Mouse (Mus musculus): ENCODE results near the gene Ecm1. TPM values are rescaled to one million over a fixed set of nuclear protein-coding genes. Genes with fewer than 3 reads are reported as not detected.

Gene Ecm1
- 10 to 100 TPM; 46.0 to 59.8 TPM for total RNA-seq (2021)
- long read RNA-seq, experiment 1, transcript Ecm1-201 (11 exons, 1,894 nt), result minor isoform, 15 of 84 reads
- long read RNA-seq, experiment 1, transcript Ecm1-202 (11 exons, 1,900 nt), result major isoform, 35 of 84 reads
- long read RNA-seq, experiment 1, partial matches to known transcripts, result 5 of 84 reads
- long read RNA-seq, experiment 1, other reads (novel, unspliced or antisense), result 29 of 84 reads
- long read RNA-seq, experiment 2, transcript Ecm1-202 (11 exons, 1,900 nt), result major isoform, 39 of 76 reads
- long read RNA-seq, experiment 2, transcript Ecm1-201 (11 exons, 1,894 nt), result minor isoform, 8 of 76 reads
- long read RNA-seq, experiment 2, partial matches to known transcripts, result 9 of 76 reads
- long read RNA-seq, experiment 2, other reads (novel, unspliced or antisense), result 20 of 76 reads

DNA sequence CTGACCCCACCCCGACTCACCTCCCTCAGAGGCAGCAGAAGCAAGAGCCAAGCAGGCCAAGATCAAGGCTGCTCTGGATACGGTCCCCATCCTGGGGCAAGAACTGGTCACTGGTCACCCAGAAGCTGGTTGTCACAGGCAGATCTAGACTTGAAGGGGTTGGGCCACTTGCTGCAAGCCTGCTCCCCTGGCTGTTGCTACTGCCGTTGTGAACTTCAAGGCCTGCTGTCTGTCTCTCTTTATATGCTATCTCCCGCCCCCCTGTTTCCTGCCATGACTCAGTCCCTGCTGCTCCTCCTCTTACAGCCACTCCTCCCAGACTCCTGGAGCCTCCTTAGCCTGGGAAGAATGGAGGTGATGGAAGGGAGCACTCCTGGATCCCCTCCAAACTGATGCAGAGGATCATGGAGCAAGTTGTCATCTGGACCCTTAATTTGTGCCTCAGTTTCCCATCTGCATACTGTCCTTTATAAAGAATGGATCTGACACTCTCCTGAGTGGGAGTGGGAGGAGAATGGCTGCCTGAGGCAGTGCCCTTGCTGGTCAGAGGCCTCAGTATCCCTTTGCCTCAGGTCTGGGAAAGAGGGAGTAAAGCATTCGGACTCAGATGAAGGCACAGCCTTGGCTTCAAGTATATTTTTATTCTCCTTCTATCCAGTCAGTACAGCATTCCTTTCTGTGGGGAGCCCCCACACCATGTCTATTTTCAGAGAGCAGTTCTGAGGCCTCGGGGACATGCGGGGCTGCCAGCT is at the start of gene Ecm1:
Gene Ecm1 (minus strand): TSS at position 217 of the 752 bp plus-strand sequence.
- peak; percentile 51 to 67 for DNase-seq
- intact Hi-C loops (cut with DNase I), result no loop called here

DNA sequence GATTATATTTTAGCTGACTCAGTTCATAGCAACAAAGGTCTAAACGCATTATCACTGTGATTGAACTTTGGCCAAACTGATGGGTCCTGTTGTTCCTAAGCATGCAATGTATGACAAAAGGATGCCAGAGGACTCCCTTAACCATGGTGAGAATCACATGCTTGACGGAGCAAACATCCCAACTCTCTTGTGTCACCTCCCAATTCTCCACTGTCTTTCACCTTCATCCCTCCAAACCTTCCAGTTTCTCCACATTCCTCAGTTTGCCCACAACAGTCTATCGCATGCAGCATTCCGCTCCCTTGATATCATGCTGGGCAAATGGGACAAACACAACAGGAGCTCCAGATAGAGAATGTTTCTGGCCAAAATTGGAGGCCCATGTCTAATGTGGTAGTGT is 46.1 kb upstream of the Ecm1 start:
- DNase-seq, result no peak
- intact Hi-C loops (cut with DNase I), result no loop called here

DNA sequence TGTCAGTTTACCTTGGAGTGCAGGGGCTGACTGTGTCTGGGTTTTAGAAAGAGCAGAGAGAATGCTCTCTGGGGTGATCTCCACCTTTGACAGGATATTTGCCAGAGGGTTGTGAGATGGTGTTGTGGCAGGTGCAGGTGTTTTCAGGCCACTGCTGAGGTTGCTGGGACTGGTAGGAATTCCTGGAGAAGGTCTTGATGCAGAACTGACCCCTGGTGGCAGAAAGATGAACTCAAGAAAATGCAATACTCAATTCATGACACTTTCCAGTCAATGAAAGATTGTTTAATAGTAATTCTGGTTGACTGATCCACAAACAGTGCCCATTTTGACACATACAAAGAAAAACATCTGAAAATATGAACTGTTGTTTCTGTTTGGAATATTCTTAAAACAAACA is 32.6 kb upstream of the Ecm1 start:
- intact Hi-C loops (cut with DNase I), result loop anchor here (1.0 to 5.0 kb wide), 4 partner anchors 70 to 255 kb away; no protein-coding TSS in a partner anchor
- DNase-seq, result peak; percentile 28 to 53

DNA sequence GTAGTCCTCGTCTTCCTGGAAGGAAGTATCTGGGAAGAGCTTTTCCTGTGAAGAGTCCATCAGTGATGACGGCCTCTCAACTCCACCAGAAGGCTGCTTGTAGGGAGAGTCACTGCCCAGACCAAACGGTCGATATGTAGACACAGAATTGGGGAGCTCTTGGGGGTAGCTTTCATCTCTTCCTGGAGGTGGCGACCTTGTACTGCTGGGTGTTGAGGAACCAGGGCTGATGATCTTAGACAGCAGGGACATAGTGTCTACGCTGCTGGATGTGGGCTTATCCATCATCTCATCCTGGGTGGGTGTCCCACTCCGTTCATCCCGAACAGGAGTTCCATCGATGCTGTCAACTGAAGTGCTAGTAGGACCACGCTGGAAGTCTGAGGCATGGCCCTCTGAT is 26.2 kb upstream of the Ecm1 start:
- intact Hi-C loops (cut with DNase I), result no loop called here
- no peak for DNase-seq

DNA sequence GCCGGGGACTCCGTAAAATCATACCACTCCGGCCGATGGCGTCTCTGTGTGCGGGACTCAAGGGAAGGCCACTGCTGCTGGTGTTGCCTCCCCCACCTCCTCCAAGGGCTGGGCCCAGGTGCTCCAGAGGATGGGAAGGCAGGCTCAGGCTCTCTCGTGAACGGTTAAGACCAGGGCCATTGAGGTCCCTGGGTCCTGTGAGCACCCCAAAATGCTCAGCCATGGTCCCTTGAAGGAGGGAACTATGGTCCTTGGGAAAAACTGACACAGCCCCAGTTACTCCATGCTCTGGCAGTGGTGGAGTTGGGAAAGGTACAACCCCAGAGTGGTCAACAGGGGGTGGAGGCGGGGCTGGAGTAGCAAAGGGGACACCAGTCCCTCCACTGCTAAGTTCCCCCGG is 24.4 kb upstream of the Ecm1 start:
- no peak for DNase-seq
- intact Hi-C loops (cut with DNase I), result loop anchor here (5.0 kb wide), 1 partner anchor 82 kb away; no protein-coding TSS in a partner anchor

DNA sequence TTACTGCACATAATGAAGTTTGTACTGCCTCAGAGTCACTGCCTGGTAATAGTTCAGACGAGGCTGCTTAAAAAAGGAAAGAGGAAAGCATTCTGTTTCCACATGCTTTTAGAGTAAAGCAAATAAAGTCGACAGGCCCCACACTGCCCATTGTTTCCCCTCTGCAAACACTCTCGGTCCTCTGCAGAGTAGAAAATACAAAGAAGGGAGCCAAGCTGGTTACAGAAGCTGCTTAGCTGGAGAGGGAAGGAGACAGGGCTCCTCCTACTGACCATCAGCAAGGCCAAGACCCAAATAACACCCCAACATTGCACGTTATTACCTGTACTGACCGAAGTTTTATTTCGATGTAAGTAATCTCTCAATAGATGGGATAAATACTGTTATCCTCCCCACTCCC is 23.6 kb upstream of the Ecm1 start:
- DNase-seq, result no peak
- intact Hi-C loops (cut with DNase I), result loop anchor here (5.0 kb wide), 1 partner anchor 81 kb away; no protein-coding TSS in a partner anchor

DNA sequence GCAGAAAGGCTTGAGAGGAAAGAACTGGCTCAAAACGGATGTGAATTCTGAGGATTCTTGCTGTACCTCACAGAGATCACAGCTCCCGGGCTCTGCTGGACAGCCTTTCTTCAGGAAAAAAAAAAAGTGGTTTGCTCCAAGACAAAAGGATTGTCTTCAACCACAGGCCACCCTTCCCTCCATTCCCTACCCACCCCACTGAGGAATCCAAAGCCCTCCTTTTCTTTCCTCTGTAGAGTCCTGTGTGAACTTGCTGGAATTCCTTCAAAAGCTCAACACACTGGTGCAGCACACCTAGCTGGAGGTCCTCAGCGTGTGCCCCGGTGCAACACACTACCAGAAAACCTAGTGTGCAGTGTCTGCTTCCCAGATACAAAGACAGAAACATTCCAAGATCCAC is 22.4 kb upstream of the Ecm1 start:
- intact Hi-C loops (cut with DNase I), result loop anchor here (5.0 kb wide), 1 partner anchor 79 kb away; no protein-coding TSS in a partner anchor
- DNase-seq, result no peak

DNA sequence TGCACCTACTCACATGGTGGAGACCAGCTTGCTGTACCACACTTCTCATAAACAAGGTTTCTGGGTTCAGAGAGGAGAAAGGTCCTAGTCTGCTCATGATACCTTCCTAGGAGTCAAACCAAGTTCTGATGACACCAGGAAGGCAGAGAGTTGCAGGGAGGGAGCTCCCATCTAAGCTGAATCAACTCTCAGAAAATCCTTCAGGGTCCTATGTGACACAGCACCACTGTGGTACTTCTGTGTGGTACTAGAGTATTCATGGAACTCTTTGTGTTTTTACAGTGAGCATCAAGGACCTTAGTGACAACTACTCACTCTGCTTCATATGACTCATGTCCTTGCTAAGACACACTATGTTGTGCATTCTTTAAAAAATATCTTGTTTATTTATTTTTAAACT is 21.3 kb upstream of the Ecm1 start:
- DNase-seq, result no peak
- intact Hi-C loops (cut with DNase I), result loop anchor here (5.0 kb wide), 1 partner anchor 78 kb away; no protein-coding TSS in a partner anchor

DNA sequence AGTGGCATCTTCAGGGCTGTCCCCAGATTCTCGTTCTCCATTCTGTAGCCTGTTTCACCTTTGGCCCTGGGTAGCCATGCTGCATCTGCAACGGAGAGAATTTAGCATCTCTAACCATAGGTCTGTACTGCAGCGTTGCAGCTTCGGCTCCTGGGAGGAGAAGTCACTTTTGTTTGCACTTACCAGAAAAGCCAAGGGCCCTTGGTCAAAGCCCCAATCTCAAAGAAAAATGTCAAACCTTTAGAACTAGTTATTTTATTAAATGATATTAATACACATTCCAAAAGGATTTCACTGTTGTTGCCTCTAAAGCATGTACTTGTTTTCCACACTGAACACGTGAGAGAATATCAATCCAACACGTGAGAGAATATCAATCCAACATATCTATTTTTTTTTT is 20.7 kb upstream of the Ecm1 start, which contains the start of gene Tars2:
Gene Tars2 (minus strand): TSS at position 101 of the 400 bp plus-strand sequence.
- intact Hi-C loops (cut with DNase I), result loop anchor here (5.0 kb wide), 1 partner anchor 78 kb away; no protein-coding TSS in a partner anchor
- DNase-seq, result no peak

DNA sequence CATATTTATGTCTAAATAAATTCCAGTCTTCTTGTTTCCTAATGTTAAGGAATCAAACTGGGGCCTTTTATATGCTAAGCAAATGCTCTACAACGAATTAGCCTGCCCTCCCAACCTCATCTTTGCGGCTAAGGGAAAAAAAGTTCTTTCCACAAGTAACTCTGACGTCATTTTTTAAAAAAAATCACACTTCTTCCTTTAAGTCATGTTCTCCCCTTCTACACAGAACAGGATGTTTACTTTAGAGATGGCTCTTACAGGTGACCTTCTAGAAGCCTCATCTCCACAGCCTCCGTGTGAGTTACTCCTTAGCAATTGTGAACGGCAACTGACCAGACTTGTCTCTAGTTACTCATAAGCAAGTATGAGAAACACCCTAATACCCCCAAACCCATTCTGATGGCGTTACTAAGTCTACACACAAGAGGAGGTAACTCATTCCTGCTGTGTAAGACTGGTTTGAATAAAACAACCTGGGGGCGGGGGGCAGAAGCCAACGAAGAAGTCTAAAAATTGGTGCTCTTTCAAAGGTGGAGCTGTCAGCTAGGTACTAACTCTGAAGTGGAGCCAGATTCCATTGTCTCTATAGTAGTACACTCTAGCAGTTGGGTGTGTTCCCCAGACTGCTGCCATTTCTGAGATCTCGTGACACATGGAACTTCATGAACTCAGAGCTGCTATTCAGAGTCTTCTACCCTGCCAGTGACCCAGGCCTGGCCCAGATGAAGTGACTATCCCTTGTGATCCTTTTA is 19.3 kb upstream of the Ecm1 start:
- no peak for DNase-seq
- intact Hi-C loops (cut with DNase I), result loop anchor here (5.0 kb wide), 1 partner anchor 126 kb away; no protein-coding TSS in a partner anchor

DNA sequence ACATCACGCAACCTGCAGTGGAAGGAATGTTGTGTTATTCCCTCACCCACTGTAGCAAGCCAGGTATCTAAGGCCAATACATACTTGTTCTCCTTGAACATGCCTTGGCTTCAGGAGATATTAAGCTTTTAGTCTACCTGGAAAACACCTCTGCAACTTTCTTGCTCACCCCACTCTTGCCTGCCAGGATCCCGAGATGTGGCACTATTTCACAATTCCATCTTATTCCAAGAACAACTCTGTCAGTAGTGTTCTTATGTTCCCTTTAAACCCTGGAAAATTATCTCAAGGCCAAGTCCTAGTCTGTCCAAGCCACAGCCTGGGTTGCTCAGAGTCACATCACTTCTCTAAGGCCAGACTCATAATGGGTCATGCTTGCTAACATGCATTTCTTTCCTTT is 17.4 kb upstream of the Ecm1 start:
- intact Hi-C loops (cut with DNase I), result loop anchor here (5.0 kb wide), 1 partner anchor 125 kb away; no protein-coding TSS in a partner anchor
- DNase-seq, result no peak

DNA sequence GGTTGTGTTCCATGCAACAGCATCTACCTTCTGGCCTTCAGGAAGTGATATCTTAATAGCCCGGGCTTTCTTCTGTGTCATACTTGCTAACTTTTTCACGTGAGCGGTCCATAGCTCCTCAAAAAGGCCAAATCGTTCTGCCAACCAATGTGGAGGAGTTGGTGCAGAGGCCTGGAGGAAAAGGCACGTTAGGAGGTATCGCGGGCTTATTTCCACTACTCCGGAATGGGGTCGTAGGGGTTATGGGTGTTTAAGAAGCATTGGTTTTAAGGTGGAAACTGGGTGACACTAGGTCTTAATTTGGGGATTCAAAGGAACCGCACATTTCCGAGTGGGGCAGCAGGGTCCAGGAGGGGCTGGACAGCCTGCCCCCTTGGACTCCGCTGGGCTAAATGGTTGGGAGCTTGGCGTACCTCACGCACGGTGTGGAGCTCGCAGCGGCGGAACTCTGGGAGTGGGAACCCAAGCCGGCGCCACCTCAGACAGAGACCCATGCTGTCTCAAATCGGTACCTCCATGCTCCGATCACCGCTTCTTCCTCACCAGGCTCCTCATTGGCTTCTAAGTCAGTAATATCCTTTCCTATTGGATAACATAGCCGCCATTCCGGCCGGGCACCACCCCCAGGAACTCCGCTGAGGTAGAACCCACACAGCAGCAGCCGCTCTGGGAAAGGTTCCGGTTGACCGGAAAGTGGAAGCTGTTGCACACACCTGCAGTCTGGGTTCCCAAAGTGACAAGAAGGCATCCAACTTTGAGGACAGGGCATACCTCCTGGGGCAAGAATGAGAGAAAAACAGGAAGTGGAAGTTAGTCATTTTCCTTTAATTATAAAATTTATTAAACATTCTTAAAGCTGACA is 15.2 kb upstream of the Ecm1 start:
- intact Hi-C loops (cut with DNase I), result loop anchor here (5.0 kb wide), 1 partner anchor 122 kb away; no protein-coding TSS in a partner anchor
- DNase-seq, result peak; percentile 90 to 93

DNA sequence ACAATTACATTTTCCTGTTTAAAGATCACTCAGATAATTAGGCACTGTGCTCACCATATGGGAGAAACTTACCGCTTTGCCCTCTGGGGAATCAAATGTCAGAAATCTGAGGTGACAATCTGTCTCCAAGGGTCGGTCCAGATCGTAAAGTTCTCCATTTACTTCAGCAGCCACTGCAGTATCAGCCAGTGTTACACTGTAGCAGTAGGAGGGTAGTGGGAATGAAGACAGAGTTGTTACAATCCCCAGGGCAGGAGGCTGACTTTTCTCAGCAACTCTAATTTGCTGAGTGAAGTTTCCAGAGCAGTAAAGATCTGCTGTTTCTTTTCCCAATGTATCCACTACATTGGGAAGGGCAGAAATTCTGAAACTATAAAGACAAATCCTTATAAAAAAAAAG is 13.6 kb upstream of the Ecm1 start:
- intact Hi-C loops (cut with DNase I), result no loop called here
- DNase-seq, result no peak

DNA sequence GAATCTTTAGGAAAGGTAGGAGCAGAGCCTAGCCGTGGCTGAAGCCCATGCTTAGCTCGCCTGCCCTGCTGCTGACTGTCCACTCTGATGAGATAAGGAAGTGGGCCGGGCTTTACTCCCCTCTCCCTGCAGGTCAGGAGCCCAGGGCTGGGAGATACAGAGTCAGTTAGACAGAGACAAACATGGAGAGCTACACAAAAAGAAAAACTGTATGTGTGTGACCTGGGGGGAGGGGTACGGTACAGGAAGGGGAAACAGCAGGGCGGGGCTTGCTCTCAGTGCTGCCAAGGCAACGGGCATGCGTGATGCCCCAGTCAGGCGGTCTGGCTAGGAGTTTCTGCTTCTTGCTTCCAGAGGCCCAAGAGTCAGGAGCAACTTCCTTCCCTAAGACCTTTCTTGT is 1.0 kb upstream of the Ecm1 start:
- peak; percentile 52 to 70 for DNase-seq
- intact Hi-C loops (cut with DNase I), result no loop called here

DNA sequence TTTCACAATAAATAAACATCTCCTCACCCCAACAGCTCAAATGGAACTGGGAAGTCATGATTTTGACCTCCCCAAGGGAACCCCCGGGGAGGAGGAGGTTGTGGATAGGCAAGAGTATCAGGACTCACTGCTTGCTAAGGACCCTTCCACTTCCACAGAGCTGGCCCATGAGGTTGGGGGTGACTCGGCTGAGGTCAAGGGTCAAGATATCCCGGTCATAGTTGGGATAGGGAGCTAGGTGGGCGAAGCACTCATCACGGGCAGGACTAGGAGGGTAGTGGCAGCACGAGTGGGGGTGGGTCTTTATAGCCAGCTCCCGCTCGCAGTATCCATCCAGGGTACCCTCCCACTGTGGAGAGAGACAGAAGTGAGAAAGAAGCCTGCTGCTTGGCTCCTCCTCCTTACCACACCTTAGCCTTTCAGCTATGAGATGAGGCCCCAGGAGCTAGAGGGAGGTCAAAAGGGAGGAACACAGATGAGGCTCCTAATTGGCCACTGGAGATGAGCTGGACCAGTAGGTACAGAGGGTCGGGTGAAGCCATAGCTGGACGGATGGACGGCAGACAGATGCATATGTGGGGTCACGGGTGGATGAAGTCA is 4.2 kb downstream of the Ecm1 start:
- intact Hi-C loops (cut with DNase I), result no loop called here
- no peak for DNase-seq

DNA sequence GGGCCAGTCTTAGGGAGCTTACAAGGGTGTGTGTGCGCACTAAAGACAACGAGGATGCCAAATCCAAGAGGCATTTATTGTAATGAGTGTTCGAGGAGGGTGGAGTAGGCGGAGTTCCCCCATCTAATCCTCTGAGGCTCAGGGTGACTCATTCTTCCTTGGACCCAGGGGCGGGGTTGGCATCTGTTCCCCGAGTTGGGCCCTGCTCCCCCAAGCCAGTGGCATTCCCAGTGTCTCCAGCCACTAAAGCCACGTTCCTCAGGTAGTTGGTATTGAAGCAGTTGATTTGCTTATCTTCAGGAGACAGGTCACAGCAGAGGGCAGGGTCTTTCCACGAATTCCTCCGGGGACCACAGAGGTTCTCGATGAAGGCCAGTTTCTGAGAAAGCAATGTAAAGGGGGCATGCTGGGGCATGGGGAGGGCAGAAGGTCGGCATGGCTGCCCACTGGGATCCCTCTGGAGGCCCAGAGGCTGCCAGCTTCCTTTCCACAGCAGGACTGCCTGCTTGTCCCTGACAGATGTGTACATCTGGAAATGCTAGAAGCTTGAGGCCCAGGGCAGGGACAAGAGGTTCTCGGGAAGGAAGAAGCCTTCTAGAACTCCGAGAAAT is 5.2 kb downstream of the Ecm1 start:
- DNase-seq, result peak in 1 of 2 experiments; percentile 30
- intact Hi-C loops (cut with DNase I), result no loop called here

DNA sequence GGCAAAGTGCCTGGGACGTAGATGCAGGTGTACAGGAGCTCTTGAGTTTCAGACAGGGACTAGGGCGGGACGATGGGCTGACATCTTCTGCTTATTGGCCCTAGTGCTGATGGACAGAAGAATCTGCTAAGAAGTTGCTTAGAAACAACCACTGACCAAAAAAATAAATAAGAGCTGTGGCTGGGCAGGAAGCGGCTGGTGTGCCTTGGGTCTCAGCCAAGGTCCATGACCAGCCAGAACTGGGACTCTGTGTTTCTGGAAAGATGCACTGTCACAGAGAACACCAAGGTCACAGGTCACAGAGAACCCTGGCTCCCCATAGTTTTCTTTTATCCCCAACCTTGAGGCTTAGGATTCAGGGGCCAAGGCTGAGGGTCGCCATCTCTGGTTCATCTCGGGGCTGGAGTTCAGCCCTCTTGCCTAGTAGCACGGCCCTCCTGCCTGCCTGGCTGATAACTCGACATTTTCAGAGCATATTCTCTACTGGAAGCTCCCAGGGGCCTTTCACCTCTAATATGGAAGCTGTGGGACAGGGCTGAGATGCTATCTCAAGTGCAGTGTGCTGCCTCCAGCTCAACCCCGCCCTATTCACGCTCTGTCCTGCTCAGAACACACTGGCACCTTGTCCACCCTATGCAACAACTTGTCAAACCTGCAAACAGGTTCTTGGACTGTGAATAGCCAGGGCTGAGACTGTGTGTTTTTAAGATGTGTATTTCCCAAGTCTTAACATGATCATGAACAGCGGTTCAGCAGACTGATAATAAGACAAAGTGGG is 6.4 kb downstream of the Ecm1 start:
- intact Hi-C loops (cut with DNase I), result no loop called here
- DNase-seq, result peak; percentile 41 to 56

DNA sequence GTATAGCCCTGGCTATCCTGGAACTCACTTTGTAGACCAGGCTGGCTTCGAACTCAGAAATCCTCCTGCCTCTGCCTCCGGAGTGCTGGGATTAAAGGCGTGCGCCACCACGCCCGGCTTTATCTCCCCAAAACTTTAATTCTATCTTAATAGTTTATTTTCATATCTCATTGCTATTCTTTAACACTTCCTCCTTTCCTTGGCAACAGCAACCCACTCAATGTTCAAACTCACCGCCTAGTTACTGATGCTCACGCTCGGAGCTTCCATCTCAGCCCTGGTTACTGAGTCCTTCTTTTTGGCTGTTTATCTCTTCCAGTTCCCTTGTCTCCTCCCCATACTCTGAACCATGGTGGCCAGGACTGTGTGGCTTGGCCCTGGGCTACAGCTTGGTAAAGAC is 7.1 kb downstream of the Ecm1 start:
- intact Hi-C loops (cut with DNase I), result no loop called here
- DNase-seq, result no peak
